Mouse (Mus musculus) olfactory bulb, adult 2 months (tissue): ENCODE measurements around the gene Rbm14.

ENCODE experiments used
- CTCF ChIP-seq: fragments of 200-500 bp; IDR thresholded peaks from 2 replicates; pipeline ENCODE4 v1.5.1; 2012; ENCODE audit warnings: low read depth, mild to moderate bottlenecking, low read length, moderate library complexity; ENCODE audit not compliant: insufficient read depth
- POLR2A ChIP-seq: fragments of 200-500 bp; IDR thresholded peaks from 2 replicates; pipeline ENCODE4 v1.6.1; 2012; ENCODE audit warnings: mild to moderate bottlenecking, low read depth, low read length, moderate library complexity; ENCODE audit not compliant: insufficient read depth

GRCm38 (mm10) chr19:4829156-4829555 lies 17.7 kb upstream of the Rbm14 start:
- TF ChIP-seq POLR2A (no peak), CTCF (no peak)
